ENCODE assay signal across 20 mouse cellular contexts in genomic region chr5:38863029-38863428, GRCm38 (mm10). TPM values are rescaled to one million over a fixed set of nuclear protein-coding genes. Genes with fewer than 3 reads are reported as not detected.
DNase-seq lines count a peak whose midpoint lies in the region; TF ChIP-seq lines count a peak whose summit lies in the region.
"Had no signal": no experiment of that assay in that cellular context is flagged by ENCODE, and none has a peak within 500 bp of the region (broad histone marks: within the 10 kb centered on the region; RNA-seq: fewer than 3 reads in every experiment).

No protein-coding gene starts in this region.

- TF ChIP-seq POLR2A in olfactory bulb, adult 2 months (IDR thresholded peaks at IDR 0.05; ENCODE audit: insufficient read depth, low read depth, low read length), result no peak

- WGBS in olfactory bulb, adult 2 months, result 70% methylated on average over 3 of the region's 3 CpGs

- H3K4me3 ChIP-seq in olfactory bulb, adult 2 months (ENCODE audit: insufficient read depth, low read depth, low read length), result no peak overlapping the region
- H3K4me3 ChIP-seq: embryonic facial prominence, embryonic 13.5 days; embryonic facial prominence, embryonic 15.5 days; erythroblast, embryonic 14.5 days; forebrain, embryonic 10.5 days; forebrain, embryonic 12.5 days had no signal

- H3K4me1 ChIP-seq in olfactory bulb, adult 2 months (ENCODE audit: control insufficient read depth, insufficient read depth, low read length), result peaks cover 11% of the 10 kb centered on the region

- TF ChIP-seq CTCF in olfactory bulb, adult 2 months (IDR thresholded peaks at IDR 0.05; ENCODE audit: insufficient read depth, low read depth, low read length), result no peak

- peak; percentile 56 for DNase-seq in cerebellum, adult 9-10 months
- no peak for DNase-seq in cerebellum, postnatal 4 days (ENCODE audit: low spot score in 2 of 2)
- DNase-seq in heart, adult 11 months, result peak; percentile 66
- no peak for DNase-seq in heart, postnatal 4 days
- peak; percentile 37 for DNase-seq in brain, adult 2 months (ENCODE audit: low read depth, low spot score)
- no peak for DNase-seq in embryo, embryonic 10.5 days (ENCODE audit: low spot score)
- DNase-seq: adrenal gland, adult 2 months; adrenal gland, postnatal 10 days; adrenal gland, postnatal 25 days; embryo, embryonic 11 days had no signal

- H3K27ac ChIP-seq in olfactory bulb, adult 2 months (ENCODE audit: insufficient read depth, low read depth, low read length), result 0 out of 2 replicates have a peak overlapping the region, but pooled peaks have one; percentile 25
- H3K27ac ChIP-seq: embryonic facial prominence, embryonic 13.5 days; embryonic facial prominence, embryonic 15.5 days; forebrain, embryonic 10.5 days; forebrain, embryonic 12.5 days had no signal

RNA-seq across cellular contexts. Expression of gene Clnk, which starts 13.6 kb away (rescaled TPM):
- total RNA-seq in heart, postnatal 4 days (2021), result not detected
- polyA plus RNA-seq in olfactory bulb, adult 2 months (2012; ENCODE audit: insufficient read depth, insufficient read length, low replicate concordance, missing spikeins), result not detected in 2 replicates
- total RNA-seq: adrenal gland, adult 2 months; adrenal gland, postnatal 25 days; adrenal gland, postnatal 4 days; MEL had no signal
- polyA plus RNA-seq: adrenal gland, adult 2 months; C2C12; embryonic facial prominence, embryonic 11.5 days; embryonic facial prominence, embryonic 13.5 days; erythroblast, embryonic 14.5 days; forebrain, embryonic 10.5 days; forebrain, embryonic 12.5 days had no signal

Comparison
In these comparisons a context has a peak if more than half of its experiments do, and no peak if none do; other contexts are left out.
1. DNase-seq: peak in cerebellum, adult 9-10 months (single experiment), heart, adult 11 months (single experiment) and brain, adult 2 months (single experiment); none in cerebellum, postnatal 4 days (0 of 2), heart, postnatal 4 days (single experiment) and embryo, embryonic 10.5 days (single experiment).